In genomic region chr11:107716332-107716938, GRCm38 (mm10) we compare ENCODE assay signal across 21 mouse cellular contexts. TPM values are rescaled to one million over a fixed set of nuclear protein-coding genes. Genes with fewer than 3 reads are reported as not detected.
DNase-seq lines count a peak whose midpoint lies in the region; ATAC-seq and TF ChIP-seq lines count a peak whose summit lies in the region.
"Had no signal": no experiment of that assay in that cellular context is flagged by ENCODE, and none has a peak within 500 bp of the region (broad histone marks: within the 10 kb centered on the region; RNA-seq: fewer than 3 reads in every experiment).

Cacng1 (minus strand) TSS chr11:107716522.

- no peak within 1 kb of the TSS for H3K4me2 ChIP-seq in embryonic facial prominence, embryonic 15.5 days (replicated peaks)
- H3K4me2 ChIP-seq: heart, embryonic 13.5 days; midbrain, embryonic 11.5 days had no signal

- H3K9ac ChIP-seq in embryonic facial prominence, embryonic 15.5 days = no peak within 1 kb of the TSS
- H3K9ac ChIP-seq: heart, embryonic 13.5 days; liver, postnatal 0 days had no signal

- no peaks in the 10 kb centered on the region for H3K9me3 ChIP-seq in embryonic facial prominence, embryonic 15.5 days (replicated peaks)

- DNase-seq in lung, adult 2 months = no peak
- no peak for DNase-seq in lung, postnatal 10 days
- peak; percentile 46 to 53 for DNase-seq in gastrocnemius, postnatal 36 days
- DNase-seq in adrenal gland, postnatal 25 days = no peak
- no peak for DNase-seq in right cerebral cortex, postnatal 14 days
- no peak for DNase-seq in thymus, postnatal 25 days
- DNase-seq: adrenal gland, postnatal 10 days; cerebellum, adult 11-12 months; cerebellum, postnatal 25 days; heart, postnatal 36 days; kidney, adult 18-20 months; liver; liver, postnatal 0 days; lung, postnatal 36 days had no signal

- 0 out of 2 replicates have a peak, but pooled peaks have one; percentile 51 for ATAC-seq in embryonic facial prominence, embryonic 15.5 days (ENCODE audit: insufficient number of reproducible peaks, low FRiP score, low TSS enrichment, low read depth)
- ATAC-seq: CD4-positive, CD25-positive, alpha-beta regulatory T cell, adult 4 months; hindbrain, postnatal 0 days; liver, postnatal 0 days had no signal

- H3K4me1 ChIP-seq in lung, adult 2 months (ENCODE audit: control insufficient read depth, insufficient read depth, low read length) = no peaks in the 10 kb centered on the region
- H3K4me1 ChIP-seq in embryonic facial prominence, embryonic 15.5 days = peaks cover 4% of the 10 kb centered on the region; the same call in 1 of the 2 replicates

- H3K4me3 ChIP-seq in lung, adult 2 months (replicated peaks; ENCODE audit: extremely low read depth, low read depth, low read length) = no peak within 1 kb of the TSS
- no peak within 1 kb of the TSS for H3K4me3 ChIP-seq in embryonic facial prominence, embryonic 15.5 days (replicated peaks)
- H3K4me3 ChIP-seq: heart, embryonic 13.5 days had no signal

- no peaks in the 10 kb centered on the region for H3K27me3 ChIP-seq in embryonic facial prominence, embryonic 15.5 days
- H3K27me3 ChIP-seq: heart, embryonic 13.5 days had no signal

- no peak for TF ChIP-seq POLR2A in lung, adult 2 months (IDR thresholded peaks at IDR 0.05; ENCODE audit: borderline replicate concordance, extremely low read depth, low read depth, low read length)

- H3K36me3 ChIP-seq in embryonic facial prominence, embryonic 15.5 days = no peaks in the 10 kb centered on the region
- H3K36me3 ChIP-seq: heart, embryonic 13.5 days had no signal

- WGBS in lung, adult 2 months = 80% methylated on average over 16 of the region's 16 CpGs
- 66% methylated on average over 16 of the region's 16 CpGs for WGBS in embryonic facial prominence, embryonic 15.5 days

- TF ChIP-seq CTCF in lung, adult 2 months (IDR thresholded peaks at IDR 0.05; ENCODE audit: insufficient read depth, low read length) = no peak

- intact Hi-C loops in gastrocnemius, postnatal 36 days (cut with DNase I) = no loop called here

- H3K27ac ChIP-seq in embryonic facial prominence, embryonic 15.5 days (replicated peaks) = no peak within 1 kb of the TSS
- H3K27ac ChIP-seq: heart, embryonic 13.5 days; hindbrain, postnatal 0 days had no signal

RNA-seq across cellular contexts. Expression of gene Cacng1, which starts in this region (rescaled TPM):
- polyA plus RNA-seq in lung, adult 2 months (2012; rRNA removed) = 19.3 TPM in 1 of 2 replicates, not detected in the other
- 13.4 and 23.8 TPM in 2 replicates for polyA plus RNA-seq in embryonic facial prominence, embryonic 15.5 days (2015; fragmentation: Nextera tagmentation; extraction: Ambion mirVana)
- total RNA-seq in gastrocnemius, postnatal 36 days (2021) = 100 to 1,000 TPM; 254 to 261 TPM
- not detected in 2 replicates for total RNA-seq in adrenal gland, postnatal 25 days (2021)
- total RNA-seq: granulocyte monocyte progenitor cell, adult 5-6 weeks; heart, postnatal 36 days; layer of hippocampus, adult 8-10 months had no signal
- polyA plus RNA-seq: CD4-positive, CD25-positive, alpha-beta regulatory T cell, adult 4 months had no signal

Comparison
In these comparisons a context has a peak if more than half of its experiments do, and no peak if none do; other contexts are left out.
1. RNA of gene Cacng1 (total RNA-seq): 254 to 261 TPM in gastrocnemius, postnatal 36 days; not detected in adrenal gland, postnatal 25 days; every median in the first group is over 100 times any median in the second.
2. DNase-seq: peak in gastrocnemius, postnatal 36 days (2 of 2); none in lung, adult 2 months (single experiment), lung, postnatal 10 days (single experiment), adrenal gland, postnatal 25 days (single experiment), right cerebral cortex, postnatal 14 days (single experiment) and thymus, postnatal 25 days (single experiment).